12 mouse cellular contexts compared by ENCODE assay signal in the genomic region with DNA sequence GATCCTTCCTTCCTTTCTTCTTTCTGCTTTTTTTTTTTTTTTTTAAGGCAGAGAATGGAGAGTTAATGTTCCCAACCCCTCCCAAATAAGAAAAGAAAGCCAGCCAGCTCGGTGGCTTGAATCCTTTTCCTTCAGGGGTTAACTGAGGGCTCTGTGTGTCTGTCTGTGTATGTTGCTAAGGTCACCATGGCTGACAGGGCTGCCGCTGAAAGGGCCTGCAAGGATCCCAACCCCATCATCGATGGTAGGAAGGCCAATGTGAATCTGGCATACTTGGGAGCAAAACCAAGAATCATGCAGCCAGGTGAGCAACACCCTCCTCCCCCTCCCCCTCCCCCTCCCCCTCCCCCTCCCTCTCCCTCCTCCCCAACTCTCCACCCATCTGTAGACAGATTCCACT. TPM values are rescaled to one million over a fixed set of nuclear protein-coding genes. Genes with fewer than 3 reads are reported as not detected.
A peak's percentile ranks its signal among the peaks of the same experiment; 100 is the strongest.
DNase-seq lines count a peak whose midpoint lies in the region; ATAC-seq and TF ChIP-seq lines count a peak whose summit lies in the region.
"Had no signal": no experiment of that assay in that cellular context is flagged by ENCODE, and none has a peak within 500 bp of the region (broad histone marks: within the 10 kb centered on the region; RNA-seq: fewer than 3 reads in every experiment).

No protein-coding gene starts in this region.

- peaks cover 20% of the 10 kb centered on the region for H3K27me3 ChIP-seq in forebrain, embryonic 10.5 days (ENCODE audit: poor library complexity, severe bottlenecking)
- H3K27me3 ChIP-seq in hindbrain, embryonic 16.5 days (replicated peaks; ENCODE audit: control insufficient read depth, insufficient read depth, low read length), result no peaks in the 10 kb centered on the region
- peaks cover 6% of the 10 kb centered on the region; the same call in 1 of the 2 replicates for H3K27me3 ChIP-seq in neural tube, embryonic 13.5 days

- H3K36me3 ChIP-seq in forebrain, embryonic 10.5 days (replicated peaks), result peaks cover 26% of the 10 kb centered on the region
- H3K36me3 ChIP-seq in hindbrain, embryonic 16.5 days (ENCODE audit: control insufficient read depth, insufficient read depth, low read length), result no peaks in the 10 kb centered on the region
- H3K36me3 ChIP-seq in neural tube, embryonic 13.5 days, result no peaks in the 10 kb centered on the region

- no peak for DNase-seq in layer of hippocampus, adult 2 months (ENCODE audit: low spot score in 2 of 2)
- DNase-seq in layer of hippocampus, postnatal 14 days (ENCODE audit: low spot score in 2 of 2), result no peak
- DNase-seq in forebrain, embryonic 10.5 days (ENCODE audit: extremely low spot score, low spot score), result no peak
- no peak for DNase-seq in left cerebral cortex, adult 18-20 months (ENCODE audit: low spot score in 2 of 2)
- no peak for DNase-seq in cerebellum, adult 9-11 months
- DNase-seq in left cerebral cortex, postnatal 10 days (ENCODE audit: extremely low spot score in 1 of 2, low spot score in 2 of 2), result no peak
- DNase-seq: cerebellum, postnatal 36 days; kidney, adult 11 months had no signal

- ATAC-seq in hindbrain, embryonic 16.5 days, result no peak
- ATAC-seq in neural tube, embryonic 13.5 days (ENCODE audit: low read depth), result no peak

- TF ChIP-seq CTCF in layer of hippocampus, adult 2 months (conservative IDR thresholded peaks at IDR 0.05), result no peak

- peak overlapping the region; percentile 97 for H3K4me2 ChIP-seq in hindbrain, embryonic 16.5 days (ENCODE audit: low read length)
- peak overlapping the region; percentile 94 for H3K4me2 ChIP-seq in neural tube, embryonic 13.5 days

- peak overlapping the region; percentile 92 for H3K27ac ChIP-seq in layer of hippocampus, adult 2 months
- peak overlapping the region; percentile 76 for H3K27ac ChIP-seq in forebrain, embryonic 10.5 days
- H3K27ac ChIP-seq in hindbrain, embryonic 16.5 days (ENCODE audit: low read depth, low read length), result no peak overlapping the region
- no peak overlapping the region; the same call in 1 of the 2 replicates for H3K27ac ChIP-seq in neural tube, embryonic 13.5 days (replicated peaks)
- H3K27ac ChIP-seq: macrophage had no signal

- H3K9ac ChIP-seq in hindbrain, embryonic 16.5 days (ENCODE audit: low read depth, low read length), result peak overlapping the region; percentile 61
- H3K9ac ChIP-seq in neural tube, embryonic 13.5 days, result peak overlapping the region; percentile 87

- H3K4me3 ChIP-seq in layer of hippocampus, adult 2 months, result peak overlapping the region; percentile 74
- peak overlapping the region; percentile 67 for H3K4me3 ChIP-seq in forebrain, embryonic 10.5 days
- H3K4me3 ChIP-seq in hindbrain, embryonic 16.5 days (ENCODE audit: low read length), result peak overlapping the region; percentile 74
- peak overlapping the region; percentile 76 for H3K4me3 ChIP-seq in neural tube, embryonic 13.5 days

- H3K4me1 ChIP-seq in forebrain, embryonic 10.5 days, result peaks cover 26% of the 10 kb centered on the region
- H3K4me1 ChIP-seq in hindbrain, embryonic 16.5 days (ENCODE audit: control insufficient read depth, insufficient read depth, low read depth, low read length), result 0 out of 2 replicates have a peak, but pooled peaks cover 3% of the 10 kb centered on the region
- peaks cover 20% of the 10 kb centered on the region for H3K4me1 ChIP-seq in neural tube, embryonic 13.5 days (replicated peaks)

- WGBS in forebrain, embryonic 10.5 days, result 3% methylated on average over 3 of the region's 3 CpGs
- WGBS in hindbrain, embryonic 16.5 days, result 4% methylated on average over 3 of the region's 3 CpGs
- WGBS in neural tube, embryonic 13.5 days, result 10% methylated on average over 3 of the region's 3 CpGs

- intact Hi-C loops in left cerebral cortex, postnatal 10 days (cut with DNase I), result loop anchor here (5.0 kb wide), 1 partner anchor 82 kb away; the partner anchor contains the start of gene Cap2

- H3K9me3 ChIP-seq in forebrain, embryonic 10.5 days, result no peaks in the 10 kb centered on the region
- H3K9me3 ChIP-seq in hindbrain, embryonic 16.5 days (ENCODE audit: control insufficient read depth, low read length), result no peaks in the 10 kb centered on the region
- H3K9me3 ChIP-seq in neural tube, embryonic 13.5 days, result no peaks in the 10 kb centered on the region

RNA-seq across cellular contexts. Expression of gene Rbm24, which starts 1.9 kb away (rescaled TPM):
- total RNA-seq in layer of hippocampus, adult 2 months (2021), result 10 to 100 TPM; 20.2 to 24.7 TPM
- total RNA-seq in layer of hippocampus, postnatal 14 days (2021), result 10 to 100 TPM; 15.4 to 17.2 TPM
- 1.4 and 1.5 TPM in 2 replicates for polyA plus RNA-seq in forebrain, embryonic 10.5 days (2016; fragmentation: Nextera tagmentation; extraction: Ambion mirVana)
- 2.4 and 2.8 TPM in 2 replicates for polyA plus RNA-seq in hindbrain, embryonic 16.5 days (2015; fragmentation: Nextera tagmentation; extraction: Ambion mirVana)
- 2.1 and 2.4 TPM in 2 replicates for polyA plus RNA-seq in neural tube, embryonic 13.5 days (2015; fragmentation: Nextera tagmentation; extraction: Ambion mirVana)
- 10 to 100 TPM; 25.0 to 33.0 TPM for total RNA-seq in left cerebral cortex, adult 18-20 months (2021)
- 10 to 100 TPM; 26.7 to 29.5 TPM for total RNA-seq in left cerebral cortex, postnatal 10 days (2021)
- total RNA-seq: MEL had no signal
- polyA plus RNA-seq: macrophage had no signal

Comparison
In these comparisons a context has a peak if more than half of its experiments do, and no peak if none do; other contexts are left out.
1. H3K27ac ChIP-seq: peak in layer of hippocampus, adult 2 months (single experiment) and forebrain, embryonic 10.5 days (single experiment); none in hindbrain, embryonic 16.5 days (single experiment) and neural tube, embryonic 13.5 days (single experiment).
2. Peak in every context shown above with its lines, with median percentiles within 50 percentile points of each other: H3K4me3 ChIP-seq.